Mouse (Mus musculus) heart, postnatal 14 days (tissue): ENCODE measurements around the gene Ptpn1. TPM values are rescaled to one million over a fixed set of nuclear protein-coding genes. Genes with fewer than 3 reads are reported as not detected.

Experiments used
- DNase-seq, 2 experiments: peaks; one replicate each; pipeline ENCODE4 v3.0.0; 2021 to 2022
- intact Hi-C: fragments of 180-260 bp; cut with DNase I; formaldehyde crosslinking; loops from one replicate; pipeline ENCODE4 v1.15.1; 2025
- total RNA-seq, 2 experiments: library from RNA; stranded (reverse); gene quantifications; 2 replicates each; pipeline ENCODE4 v1.2.3; 2021

The Ptpn1 gene
- total RNA-seq, 2 experiments from 2014 or later = 24.0 to 27.8 TPM

DNA sequence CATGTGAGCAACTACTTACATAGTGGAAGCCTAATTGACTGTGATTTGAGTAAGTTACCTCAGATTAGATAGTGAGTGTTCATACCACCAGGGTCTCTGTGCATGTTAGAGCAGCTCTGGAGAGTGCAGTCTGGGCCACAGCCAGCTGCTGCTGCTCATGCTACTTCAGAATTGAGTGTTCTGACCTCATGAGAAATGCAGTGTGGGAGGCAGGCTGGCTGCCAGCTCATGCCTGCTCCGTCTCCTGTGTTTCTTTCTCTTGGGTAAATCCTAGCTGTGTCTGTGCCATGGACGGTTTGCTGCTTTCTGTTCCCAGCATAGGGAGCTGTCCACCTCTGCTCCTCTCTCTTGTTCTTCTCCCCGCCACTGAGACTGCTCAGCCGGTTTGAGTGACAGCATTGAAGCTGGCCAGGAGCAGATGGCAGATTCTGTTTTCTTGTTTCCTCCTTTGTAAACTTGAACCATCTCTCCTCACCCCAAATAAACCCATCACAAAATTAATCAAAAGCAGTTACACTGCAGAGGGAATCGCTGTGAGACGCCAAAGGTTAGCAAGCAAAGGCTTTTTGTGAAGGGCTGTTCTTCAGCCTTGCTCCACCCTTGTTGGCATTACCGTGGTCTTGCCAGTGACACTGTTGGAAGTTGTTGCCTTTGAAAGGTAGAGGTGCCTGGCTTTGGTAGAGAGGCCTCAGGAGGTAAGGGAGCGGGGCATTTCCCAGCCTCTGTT is 10.5 kb downstream of the Ptpn1 start:
- intact Hi-C loops = no loop called here
- DNase-seq = peak; percentile 71 to 76

DNA sequence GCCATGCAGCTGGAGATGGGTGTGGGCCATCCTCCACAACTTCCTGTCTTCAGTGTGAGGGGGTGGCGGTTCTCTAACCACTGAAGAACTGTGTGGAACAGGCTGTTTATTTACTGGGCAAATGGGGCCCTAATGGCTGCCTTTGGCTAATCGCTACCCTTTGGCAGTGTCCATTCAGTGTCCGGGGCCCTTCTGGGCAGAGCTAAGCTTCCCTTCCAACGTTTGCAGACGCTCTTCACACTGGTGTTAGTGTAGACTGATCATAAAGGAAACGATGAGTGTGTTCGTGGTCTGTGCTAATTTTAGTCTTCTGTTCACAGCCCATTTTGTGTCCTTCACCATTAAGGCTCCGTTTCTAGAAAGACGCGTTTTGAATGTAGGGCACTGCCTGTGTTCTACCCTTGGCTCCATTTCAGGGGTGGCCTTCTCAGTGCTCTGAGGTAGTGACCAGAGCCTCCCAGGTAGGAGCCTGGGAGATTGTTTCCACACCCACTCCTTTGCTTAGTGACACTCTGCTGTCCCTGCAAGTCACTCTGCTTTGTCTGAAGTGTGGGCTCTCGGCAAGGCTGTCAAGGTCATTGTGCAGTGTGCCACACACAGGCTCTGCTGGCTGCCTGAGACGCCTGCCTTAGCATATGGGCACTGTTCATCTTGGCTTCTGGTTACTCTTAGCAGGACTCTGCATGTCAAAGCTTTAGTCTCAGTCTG is 11.2 kb downstream of the Ptpn1 start:
- intact Hi-C loops = no loop called here
- DNase-seq = peak; percentile 47 to 54

GRCm38 (mm10) chr2:167944193-167944592 is 12.3 kb downstream of the Ptpn1 start:
- intact Hi-C loops = no loop called here

DNA sequence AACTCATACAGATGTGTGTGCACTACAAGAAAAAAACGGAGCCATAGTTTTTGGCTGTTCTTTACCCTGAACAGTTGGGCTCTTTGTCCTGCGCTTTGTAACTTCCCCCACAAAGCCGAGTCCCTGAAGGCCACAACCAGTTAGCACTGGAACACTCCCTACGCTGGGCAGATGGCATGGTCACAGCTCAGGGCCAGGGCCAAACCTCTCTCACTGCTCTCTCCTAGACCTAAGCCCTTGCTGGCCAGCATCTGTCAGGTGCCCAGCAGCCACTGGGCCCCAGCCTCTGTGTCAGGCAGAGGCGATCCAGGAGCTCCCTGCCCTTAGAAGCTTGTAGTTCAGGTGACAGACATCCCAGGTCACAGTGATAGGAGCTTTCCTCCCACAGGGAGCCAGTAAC is 13.6 kb downstream of the Ptpn1 start:
- no peak for DNase-seq
- intact Hi-C loops = no loop called here

More at GRCm38 (mm10) chr2:167944193-167944592, 12.3 kb downstream of the Ptpn1 start:
- DNase-seq = no peak

- DNase-seq = no peak
- intact Hi-C loops = no loop called here
Measured at GRCm38 (mm10) chr2:167947251-167947650, 15.4 kb downstream of the Ptpn1 start.

- no peak for DNase-seq
- intact Hi-C loops = no loop called here
Measured at GRCm38 (mm10) chr2:167948047-167948446, 16.2 kb downstream of the Ptpn1 start.

DNA sequence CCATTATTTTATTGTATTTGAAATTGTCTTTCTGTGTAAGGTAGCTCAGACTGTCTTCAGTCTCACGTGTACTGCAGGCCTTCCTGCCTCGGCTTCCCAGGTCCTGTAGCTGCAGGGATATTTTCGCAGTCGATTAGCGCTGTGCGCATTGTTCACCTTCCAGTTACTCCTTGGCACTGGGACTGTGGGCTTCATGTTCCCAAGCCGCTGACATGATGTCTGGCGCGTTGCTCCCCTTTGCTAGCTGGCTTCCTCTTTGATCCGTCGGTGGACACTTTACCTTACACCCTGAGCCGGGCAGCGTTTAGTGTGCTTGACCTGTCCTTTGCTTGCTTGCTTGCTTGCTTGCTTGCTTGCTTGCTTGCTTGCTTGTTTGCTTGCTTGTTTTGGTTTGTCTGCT is 16.7 kb downstream of the Ptpn1 start:
- no peak for DNase-seq
- intact Hi-C loops = no loop called here

DNA sequence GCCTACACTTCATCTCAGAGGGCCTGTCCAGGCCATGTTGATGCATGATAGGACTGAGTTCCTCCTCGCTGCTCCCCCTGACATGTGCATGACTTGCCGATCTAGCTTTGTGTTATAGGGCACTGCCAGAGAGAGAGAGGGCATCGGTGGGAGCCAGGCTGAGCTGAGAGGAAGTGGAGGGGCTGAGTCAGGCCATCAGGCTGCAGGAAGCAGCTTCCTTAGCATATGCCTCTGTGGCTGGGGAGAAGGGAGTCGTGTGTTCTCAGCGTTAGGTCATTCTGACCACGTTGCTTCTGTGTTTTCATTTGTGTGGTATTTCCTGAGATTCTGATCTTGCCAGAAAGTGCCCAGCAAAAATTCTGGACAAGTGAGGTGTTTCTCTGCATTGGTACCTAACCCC is 17.4 kb downstream of the Ptpn1 start:
- intact Hi-C loops = no loop called here
- DNase-seq = no peak

GRCm38 (mm10) chr2:167949808-167950207 is 18.0 kb downstream of the Ptpn1 start:
- no peak for DNase-seq
- intact Hi-C loops = no loop called here

- intact Hi-C loops = no loop called here
- DNase-seq = no peak
Measured at GRCm38 (mm10) chr2:167950681-167951080, 18.8 kb downstream of the Ptpn1 start.

GRCm38 (mm10) chr2:167951301-167952211 is 19.7 kb downstream of the Ptpn1 start:
- no peak for DNase-seq
- intact Hi-C loops = no loop called here

DNA sequence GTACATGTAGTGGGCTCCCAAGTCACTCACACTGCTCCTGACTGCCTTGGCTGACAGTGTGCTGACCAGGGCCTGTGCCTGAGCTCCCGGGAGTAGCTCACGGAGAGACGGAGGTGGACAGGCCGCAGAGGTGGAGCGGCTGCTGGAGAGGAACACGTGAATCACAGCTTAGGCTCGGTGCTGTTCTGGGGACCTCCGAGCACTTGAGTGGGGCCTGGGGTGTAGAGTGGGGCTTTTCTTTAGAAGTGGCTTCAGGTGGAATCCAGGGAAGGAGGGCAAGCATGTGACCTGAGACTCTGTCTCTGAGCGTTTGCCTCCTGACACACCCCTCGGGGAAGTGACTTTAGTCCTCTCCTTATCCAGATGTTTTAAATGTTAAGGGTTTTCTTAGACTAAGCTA is 22.0 kb downstream of the Ptpn1 start:
- intact Hi-C loops = no loop called here
- DNase-seq = no peak

DNA sequence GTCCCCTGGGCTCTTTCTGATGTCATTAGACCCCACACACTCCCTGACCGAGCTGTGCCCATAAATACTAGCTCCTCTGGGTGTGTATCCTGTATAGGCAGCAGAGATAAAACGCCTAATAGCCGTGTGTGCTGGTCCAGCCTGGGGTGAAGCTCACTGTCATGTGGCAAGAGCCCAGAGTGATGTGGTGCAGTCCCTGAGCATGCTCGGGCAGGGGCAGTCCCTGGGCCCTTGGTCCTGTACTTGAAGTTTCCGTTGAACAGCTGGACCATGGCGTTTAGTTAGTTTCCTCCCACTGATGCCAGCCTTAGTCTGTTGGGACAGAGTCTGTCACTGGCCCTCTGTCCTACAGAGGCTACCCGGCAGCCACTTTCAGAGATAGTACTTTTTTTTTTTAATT is 23.1 kb downstream of the Ptpn1 start:
- intact Hi-C loops = no loop called here
- no peak for DNase-seq

DNA sequence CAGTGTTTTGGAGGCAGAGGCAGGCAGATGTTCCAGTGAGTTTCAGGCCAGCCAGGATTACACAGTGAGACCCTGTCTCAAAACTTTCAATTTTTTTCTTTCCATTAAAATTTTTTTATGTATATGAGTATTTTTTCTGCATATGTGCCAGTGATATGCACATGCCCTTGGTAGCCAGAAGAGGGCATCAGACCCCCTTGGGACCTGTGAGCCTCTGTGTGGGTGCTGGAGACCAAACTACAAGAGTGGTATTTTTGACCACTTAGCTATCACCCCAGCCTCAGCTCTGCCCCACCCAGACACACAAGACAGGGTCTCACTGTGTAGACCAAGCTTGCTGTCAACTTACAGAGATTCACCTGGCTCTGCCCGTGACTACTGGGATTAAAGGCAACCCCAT is 25.7 kb downstream of the Ptpn1 start:
- intact Hi-C loops = no loop called here
- DNase-seq = no peak

- intact Hi-C loops = no loop called here
- DNase-seq = peak; percentile 54 to 58
Measured at GRCm38 (mm10) chr2:167958082-167958788, 26.4 kb downstream of the Ptpn1 start.

- DNase-seq = peak; percentile 83 to 85
- intact Hi-C loops = no loop called here
Measured at GRCm38 (mm10) chr2:167958843-167959242, 27.0 kb downstream of the Ptpn1 start.

- intact Hi-C loops = no loop called here
- no peak for DNase-seq
Measured at GRCm38 (mm10) chr2:167959384-167959911, 27.6 kb downstream of the Ptpn1 start.

DNA sequence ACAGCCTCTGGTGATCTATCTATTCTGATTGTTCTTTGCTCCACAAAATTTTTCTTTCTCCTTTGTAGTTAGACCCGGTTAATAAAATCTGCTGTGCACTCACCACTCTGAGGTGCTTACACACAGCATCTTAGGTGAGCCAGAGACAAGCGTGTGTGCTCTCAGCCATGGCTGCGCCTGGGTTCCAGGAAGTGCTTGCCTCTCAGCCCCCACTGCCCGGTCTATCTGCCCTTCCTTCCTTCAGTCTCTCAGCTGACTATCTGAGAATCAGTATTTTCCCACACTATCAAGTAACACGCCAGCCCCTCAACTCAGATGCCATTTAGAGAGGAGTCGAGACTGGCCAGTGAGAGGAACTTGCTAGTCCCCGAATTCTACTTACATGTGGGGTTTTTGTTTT is 28.1 kb downstream of the Ptpn1 start:
- intact Hi-C loops = loop anchor here (2.0 kb wide), 1 partner anchor 27 kb away; the partner anchor contains the start of gene Ptpn1
- no peak for DNase-seq

DNA sequence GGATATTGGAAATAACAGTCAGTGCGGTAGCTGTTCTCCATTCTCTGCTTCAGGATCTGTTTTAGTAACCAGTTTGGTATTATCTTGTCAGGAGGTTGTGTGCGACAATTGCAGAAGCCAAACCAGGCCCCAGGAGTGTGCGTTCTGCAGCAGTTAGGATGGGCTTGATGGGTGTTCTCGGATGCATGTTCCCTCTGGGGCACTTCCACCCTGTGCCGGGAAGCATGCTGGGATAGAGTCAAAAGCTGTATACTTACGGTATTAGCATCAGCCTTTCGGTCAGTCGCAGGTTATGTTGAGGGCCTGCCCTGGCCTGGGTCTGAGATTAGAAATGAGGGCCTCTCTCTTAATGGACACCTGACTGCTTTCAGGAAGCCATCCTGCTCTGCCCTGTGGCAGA is 28.7 kb downstream of the Ptpn1 start:
- intact Hi-C loops = loop anchor here (2.0 kb wide), 1 partner anchor 28 kb away; the partner anchor contains the start of gene Ptpn1
- DNase-seq = no peak

DNA sequence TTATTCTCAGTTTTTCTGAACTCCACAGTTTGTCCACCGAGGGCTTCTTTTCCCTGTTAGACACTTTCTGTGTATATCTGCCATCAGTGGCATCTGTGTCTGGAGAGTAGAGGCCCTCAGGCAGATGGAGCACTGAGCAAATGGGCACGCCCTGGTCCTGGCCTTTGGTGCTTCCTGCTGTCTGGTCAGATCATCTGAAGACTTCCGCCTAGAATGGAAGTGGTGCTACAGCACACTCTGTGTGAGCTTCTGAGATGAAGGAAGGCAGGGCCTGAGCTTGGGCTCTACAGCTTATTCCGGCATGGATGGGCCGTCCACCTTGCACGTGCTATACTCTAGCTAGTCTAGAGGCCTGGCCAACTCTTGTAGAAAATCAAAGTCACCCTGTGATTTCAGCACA is 30.5 kb downstream of the Ptpn1 start:
- intact Hi-C loops = no loop called here
- no peak for DNase-seq
